Mouse (Mus musculus): ENCODE results near the gene Kctd12. TPM values are rescaled to one million over a fixed set of nuclear protein-coding genes. Genes with fewer than 3 reads are reported as not detected.

Gene Kctd12
- not detected in 2 replicates for polyA plus RNA-seq (2012)

- no peak for TF ChIP-seq GATA1 (IDR thresholded peaks at IDR 0.05; ENCODE audit: low read length)
These were observed at the start of gene Kctd12 for GRCm38 (mm10) chr14:102982627-102983540. Kctd12 (minus strand) TSS chr14:102982637.

- no peak for TF ChIP-seq GATA1 (IDR thresholded peaks at IDR 0.05; ENCODE audit: low read length)
These were observed 46.8 kb upstream of the Kctd12 start for GRCm38 (mm10) chr14:103029203-103029602.

- no peak for TF ChIP-seq GATA1 (IDR thresholded peaks at IDR 0.05; ENCODE audit: low read length)
These were observed 37.6 kb upstream of the Kctd12 start for GRCm38 (mm10) chr14:103020046-103020445.

GRCm38 (mm10) chr14:103017009-103017408 lies 34.6 kb upstream of the Kctd12 start:
- TF ChIP-seq GATA1 (IDR thresholded peaks at IDR 0.05; ENCODE audit: low read length): no peak

- no peak for TF ChIP-seq GATA1 (IDR thresholded peaks at IDR 0.05; ENCODE audit: low read length)
These were observed 30.2 kb upstream of the Kctd12 start for GRCm38 (mm10) chr14:103012563-103013150.

- no peak for TF ChIP-seq GATA1 (IDR thresholded peaks at IDR 0.05; ENCODE audit: low read length)
These were observed 29.3 kb upstream of the Kctd12 start for GRCm38 (mm10) chr14:103011782-103012181.

- no peak for TF ChIP-seq GATA1 (IDR thresholded peaks at IDR 0.05; ENCODE audit: low read length)
These were observed 25.3 kb upstream of the Kctd12 start for GRCm38 (mm10) chr14:103007737-103008136.

GRCm38 (mm10) chr14:102994662-102995561 lies 12.5 kb upstream of the Kctd12 start:
- TF ChIP-seq GATA1 (IDR thresholded peaks at IDR 0.05; ENCODE audit: low read length): no peak

- TF ChIP-seq GATA1 (IDR thresholded peaks at IDR 0.05; ENCODE audit: low read length): no peak
These were observed 8.3 kb upstream of the Kctd12 start for GRCm38 (mm10) chr14:102990765-102991164.

- no peak for TF ChIP-seq GATA1 (IDR thresholded peaks at IDR 0.05; ENCODE audit: low read length)
These were observed 7.4 kb upstream of the Kctd12 start for GRCm38 (mm10) chr14:102989866-102990265.

- no peak for TF ChIP-seq GATA1 (IDR thresholded peaks at IDR 0.05; ENCODE audit: low read length)
These were observed 6.8 kb upstream of the Kctd12 start for GRCm38 (mm10) chr14:102989254-102989653.

- no peak for TF ChIP-seq GATA1 (IDR thresholded peaks at IDR 0.05; ENCODE audit: low read length)
These were observed 5.2 kb upstream of the Kctd12 start for GRCm38 (mm10) chr14:102987626-102988025.

- TF ChIP-seq GATA1 (IDR thresholded peaks at IDR 0.05; ENCODE audit: low read length): no peak
These were observed 1.2 kb upstream of the Kctd12 start for GRCm38 (mm10) chr14:102983686-102984085.

- no peak for TF ChIP-seq GATA1 (IDR thresholded peaks at IDR 0.05; ENCODE audit: low read length)
These were observed 316 bp downstream of the Kctd12 start for GRCm38 (mm10) chr14:102982016-102982626.

- no peak for TF ChIP-seq GATA1 (IDR thresholded peaks at IDR 0.05; ENCODE audit: low read length)
These were observed 909 bp downstream of the Kctd12 start for GRCm38 (mm10) chr14:102981441-102982015.
